Mouse (Mus musculus) embryonic facial prominence, embryonic 14.5 days (tissue): Measurements from ENCODE around the gene Akap13. TPM values are rescaled to one million over a fixed set of nuclear protein-coding genes. Genes with fewer than 3 reads are reported as not detected.
"Not testable (repeated sequence)": the region's sequence is repeated elsewhere in the genome, so short reads cannot be mapped to it uniquely, and the experiment has no call there.

Experiments used
- ATAC-seq: fragments of 200-750 bp; cut with Nextera tagmentation; 2 replicates; pipeline ENCODE4 v1.8.0; 2017; ENCODE audit warnings: low read depth, moderate number of reproducible peaks, moderate TSS enrichment
- DNase-seq: peaks from one replicate; pipeline ENCODE4 v3.0.0-alpha.2; 2015; ENCODE audit warnings: low spot score
- H3K27ac ChIP-seq: fragments of 300-500 bp; sonication (generic); replicated peaks from 2 replicates; pipeline ENCODE4 v1.5.1; 2014; ENCODE audit warnings: low read depth, mild to moderate bottlenecking, low read length, moderate library complexity
- H3K27me3 ChIP-seq: fragments of 300-500 bp; sonication (generic); replicated peaks from 2 replicates; pipeline ENCODE4 v1.6.1; 2014; ENCODE audit warnings: low read length; ENCODE audit not compliant: control insufficient read depth, insufficient read depth
- H3K36me3 ChIP-seq: fragments of 300-500 bp; sonication (generic); 2 replicates; pipeline ENCODE4 v1.6.1; 2014; ENCODE audit warnings: low read length, mixed read lengths; ENCODE audit not compliant: control insufficient read depth, insufficient read depth
- H3K4me1 ChIP-seq: fragments of 300-500 bp; sonication (generic); 2 replicates; pipeline ENCODE4 v1.6.1; 2014; ENCODE audit warnings: antibody characterized with exemption, low read length; ENCODE audit not compliant: control insufficient read depth, insufficient read depth
- H3K4me2 ChIP-seq: fragments of 300-500 bp; sonication (generic); 2 replicates; pipeline ENCODE4 v1.6.1; 2014; ENCODE audit warnings: low read depth, mild to moderate bottlenecking, low read length, moderate library complexity, mixed read lengths
- H3K4me3 ChIP-seq: fragments of 300-500 bp; sonication (generic); 2 replicates; pipeline ENCODE4 v1.5.1; 2014; ENCODE audit warnings: low read depth, mild to moderate bottlenecking, low read length
- H3K9ac ChIP-seq: fragments of 300-500 bp; sonication (generic); 2 replicates; pipeline ENCODE4 v1.6.1; 2014; ENCODE audit warnings: low read depth, mild to moderate bottlenecking, low read length, moderate library complexity, mixed read lengths
- H3K9me3 ChIP-seq: fragments of 300-500 bp; sonication (generic); 2 replicates; pipeline ENCODE4 v1.6.1; 2016; ENCODE audit warnings: low read length; ENCODE audit not compliant: control insufficient read depth
- WGBS: fragments of 180-500 bp; shearing (Covaris S2); extraction: QIAGEN DNeasy Blood & Tissue Kit; methylation state at CpG from one replicate; pipeline ENCODE4 v1.1.7; 2014; 5-methylcytosine and 5-hydroxymethylcytosine counted together
- polyA plus RNA-seq: library from polyadenylated mRNA; unstranded; fragments of >200 nt; fragmentation: Nextera tagmentation; extraction: Ambion mirVana; gene quantifications from 2 replicates; pipeline ENCODE4 v1.2.1, GENCODE M21; 2014

Akap13 gene
- polyA plus RNA-seq, 1 experiment from 2014 or later: 57.3 TPM

GRCm38 (mm10) chr7:75611261-75611950 lies 156.1 kb downstream of the Akap13 start:
- Histone ChIP-seq H3K27me3 (no peaks in the 10 kb centered on the region), H3K4me2 (no peak overlapping the region), H3K27ac (0 out of 2 replicates have a peak overlapping the region, but pooled peaks have one; percentile 58), H3K4me1 (no peaks in the 10 kb centered on the region; the same call in 1 of the 2 replicates), H3K4me3 (no peak overlapping the region), H3K9me3 (no peaks in the 10 kb centered on the region), H3K36me3 (peaks cover 44% of the 10 kb centered on the region), H3K9ac (no peak overlapping the region)
- ATAC-seq (no peak), DNase-seq (no peak)
- WGBS: 85% methylated on average over 15 of the region's 15 CpGs

- no peaks in the 10 kb centered on the region for H3K9me3 ChIP-seq
- peak; percentile 38 for DNase-seq
- WGBS: 76% methylated on average over 13 of the region's 13 CpGs
- no peak overlapping the region for H3K4me2 ChIP-seq
- no peak overlapping the region for H3K4me3 ChIP-seq
- H3K27ac ChIP-seq: peak overlapping the region; percentile 58
- H3K9ac ChIP-seq: no peak overlapping the region
- H3K36me3 ChIP-seq: peaks cover 50% of the 10 kb centered on the region
- no peaks in the 10 kb centered on the region; the same call in 1 of the 2 replicates for H3K4me1 ChIP-seq
- ATAC-seq: peak; percentile 15; the same call in 1 of the 2 replicates
- H3K27me3 ChIP-seq: no peaks in the 10 kb centered on the region
Measured at GRCm38 (mm10) chr7:75612000-75612682, 156.8 kb downstream of the Akap13 start.

GRCm38 (mm10) chr7:75612683-75613053 lies 157.3 kb downstream of the Akap13 start:
- H3K4me2 ChIP-seq: no peak overlapping the region
- no peak for DNase-seq
- peaks cover 52% of the 10 kb centered on the region for H3K36me3 ChIP-seq
- H3K27ac ChIP-seq: no peak overlapping the region
- ATAC-seq: no peak
- no peak overlapping the region for H3K4me3 ChIP-seq
- H3K4me1 ChIP-seq: no peaks in the 10 kb centered on the region; the same call in 1 of the 2 replicates
- H3K9ac ChIP-seq: no peak overlapping the region
- no peaks in the 10 kb centered on the region for H3K9me3 ChIP-seq
- H3K27me3 ChIP-seq: no peaks in the 10 kb centered on the region

- no peak for ATAC-seq
- H3K4me3 ChIP-seq: no peak overlapping the region
- no peaks in the 10 kb centered on the region for H3K27me3 ChIP-seq
- H3K4me2 ChIP-seq: no peak overlapping the region
- WGBS: 65% methylated on average over 5 of the region's 5 CpGs
- DNase-seq: no peak
- H3K36me3 ChIP-seq: peaks cover 52% of the 10 kb centered on the region
- H3K4me1 ChIP-seq: no peaks in the 10 kb centered on the region; the same call in 1 of the 2 replicates
- H3K9ac ChIP-seq: no peak overlapping the region
- no peaks in the 10 kb centered on the region for H3K9me3 ChIP-seq
- H3K27ac ChIP-seq: no peak overlapping the region
Measured at GRCm38 (mm10) chr7:75613240-75613639, 157.9 kb downstream of the Akap13 start.

GRCm38 (mm10) chr7:75614826-75615225 lies 159.5 kb downstream of the Akap13 start:
- Histone ChIP-seq H3K36me3 (peaks cover 37% of the 10 kb centered on the region), H3K4me3 (no peak overlapping the region), H3K27ac (no peak overlapping the region), H3K4me2 (no peak overlapping the region), H3K9ac (no peak overlapping the region), H3K4me1 (no peaks in the 10 kb centered on the region; the same call in 1 of the 2 replicates), H3K9me3 (no peaks in the 10 kb centered on the region), H3K27me3 (no peaks in the 10 kb centered on the region)
- DNase-seq (no peak), ATAC-seq (no peak)
- 92% methylated on average over 8 of the region's 8 CpGs for WGBS

GRCm38 (mm10) chr7:75617246-75617645 lies 161.9 kb downstream of the Akap13 start:
- not testable (repeated sequence) for H3K27me3 ChIP-seq, H3K4me2 ChIP-seq, H3K4me3 ChIP-seq, H3K9ac ChIP-seq, ATAC-seq, H3K4me1 ChIP-seq, H3K27ac ChIP-seq, DNase-seq, H3K9me3 ChIP-seq
- 96% methylated on average over 4 of the region's 4 CpGs for WGBS
- H3K36me3 ChIP-seq: peaks cover 13% of the 10 kb centered on the region; the same call in 1 of the 2 replicates

- Histone ChIP-seq H3K27me3 (no peaks in the 10 kb centered on the region), H3K9me3 (no peaks in the 10 kb centered on the region), H3K4me1 (no peaks in the 10 kb centered on the region), H3K4me3 (no peak overlapping the region), H3K36me3 (peaks cover 13% of the 10 kb centered on the region; the same call in 1 of the 2 replicates), H3K4me2 (no peak overlapping the region), H3K9ac (no peak overlapping the region), H3K27ac (no peak overlapping the region)
- ATAC-seq (no peak), DNase-seq (no peak)
- 82% methylated on average over 3 of the region's 3 CpGs for WGBS
Measured at GRCm38 (mm10) chr7:75618699-75619098, 163.4 kb downstream of the Akap13 start.

GRCm38 (mm10) chr7:75619875-75620274 lies 164.5 kb downstream of the Akap13 start:
- no peak for ATAC-seq
- Histone ChIP-seq H3K4me2 (no peak overlapping the region), H3K9ac (no peak overlapping the region), H3K4me1 (no peaks in the 10 kb centered on the region), H3K4me3 (no peak overlapping the region), H3K9me3 (no peaks in the 10 kb centered on the region), H3K36me3 (peaks cover 15% of the 10 kb centered on the region; the same call in 1 of the 2 replicates), H3K27me3 (no peaks in the 10 kb centered on the region), H3K27ac (no peak overlapping the region)
- 75% methylated on average over 6 of the region's 6 CpGs for WGBS
- no peak for DNase-seq
